Mouse (Mus musculus) midbrain, embryonic 14.5 days (tissue): ENCODE measurements around the gene Axin1. TPM values are rescaled to one million over a fixed set of nuclear protein-coding genes. Genes with fewer than 3 reads are reported as not detected.
"Not testable (repeated sequence)": the region's sequence is repeated elsewhere in the genome, so short reads cannot be mapped to it uniquely, and the experiment has no call there.

ENCODE experiments used
- ATAC-seq: fragments of 200-750 bp; cut with Nextera tagmentation; 2 replicates; pipeline ENCODE4 v1.8.0; 2017; ENCODE audit warnings: moderate number of reproducible peaks, moderate library complexity; ENCODE audit not compliant: low FRiP score, low TSS enrichment
- DNase-seq: peaks from one replicate; pipeline ENCODE4 v3.0.0-alpha.2; 2015
- H3K27ac ChIP-seq: fragments of 300-500 bp; sonication (generic); replicated peaks from 2 replicates; pipeline ENCODE4 v1.5.1; 2014; ENCODE audit warnings: mild to moderate bottlenecking, low read depth, low read length, moderate library complexity
- H3K27me3 ChIP-seq: fragments of 300-500 bp; sonication (generic); 2 replicates; pipeline ENCODE4 v1.6.1; 2014; ENCODE audit warnings: low read length, control low read depth, mixed read lengths; ENCODE audit not compliant: control insufficient read depth, insufficient read depth
- H3K36me3 ChIP-seq: fragments of 300-500 bp; sonication (generic); 2 replicates; pipeline ENCODE4 v1.6.1; 2014; ENCODE audit warnings: low read length, control low read depth; ENCODE audit not compliant: control insufficient read depth, insufficient read depth
- H3K4me1 ChIP-seq: fragments of 300-500 bp; sonication (generic); 2 replicates; pipeline ENCODE4 v1.6.1; 2014; ENCODE audit warnings: mild to moderate bottlenecking, antibody characterized with exemption, low read length, control low read depth; ENCODE audit not compliant: control insufficient read depth, insufficient read depth
- H3K4me2 ChIP-seq: fragments of 300-500 bp; sonication (generic); 2 replicates; pipeline ENCODE4 v1.6.1; 2014; ENCODE audit warnings: mild to moderate bottlenecking, low read length, moderate library complexity
- H3K4me3 ChIP-seq: fragments of 300-500 bp; sonication (generic); replicated peaks from 2 replicates; pipeline ENCODE4 v1.5.1; 2014; ENCODE audit warnings: low read depth, low read length
- H3K9ac ChIP-seq: fragments of 300-500 bp; sonication (generic); replicated peaks from 2 replicates; pipeline ENCODE4 v1.6.1; 2014; ENCODE audit warnings: mild to moderate bottlenecking, low read length, moderate library complexity
- H3K9me3 ChIP-seq: fragments of 300-500 bp; sonication (generic); 2 replicates; pipeline ENCODE4 v1.6.1; 2016; ENCODE audit warnings: low read length, control low read depth, mixed read lengths; ENCODE audit not compliant: control insufficient read depth
- WGBS: fragments of 180-500 bp; shearing (Covaris S2); extraction: QIAGEN DNeasy Blood & Tissue Kit; methylation state at CpG from one replicate; pipeline ENCODE4 v1.1.7; 2014; 5-methylcytosine and 5-hydroxymethylcytosine counted together
- polyA plus RNA-seq: library from polyadenylated mRNA; unstranded; fragments of >200 nt; fragmentation: Nextera tagmentation; extraction: Ambion mirVana; gene quantifications from 2 replicates; pipeline ENCODE4 v1.2.1, GENCODE M21; 2014

Axin1 gene
- polyA plus RNA-seq, 1 experiment from 2014 or later, result 16.9 TPM

GRCm38 (mm10) chr17:26105619-26106018 lies 32.9 kb upstream of the Axin1 start:
- Histone ChIP-seq H3K27ac (no peak overlapping the region), H3K9ac (no peak overlapping the region), H3K36me3 (no peaks in the 10 kb centered on the region), H3K9me3 (no peaks in the 10 kb centered on the region), H3K4me2 (no peak overlapping the region), H3K27me3 (no peaks in the 10 kb centered on the region), H3K4me3 (no peak overlapping the region), H3K4me1 (no peaks in the 10 kb centered on the region)
- ATAC-seq (no peak), DNase-seq (no peak)
- 70% methylated on average over 4 of the region's 4 CpGs for WGBS

DNA sequence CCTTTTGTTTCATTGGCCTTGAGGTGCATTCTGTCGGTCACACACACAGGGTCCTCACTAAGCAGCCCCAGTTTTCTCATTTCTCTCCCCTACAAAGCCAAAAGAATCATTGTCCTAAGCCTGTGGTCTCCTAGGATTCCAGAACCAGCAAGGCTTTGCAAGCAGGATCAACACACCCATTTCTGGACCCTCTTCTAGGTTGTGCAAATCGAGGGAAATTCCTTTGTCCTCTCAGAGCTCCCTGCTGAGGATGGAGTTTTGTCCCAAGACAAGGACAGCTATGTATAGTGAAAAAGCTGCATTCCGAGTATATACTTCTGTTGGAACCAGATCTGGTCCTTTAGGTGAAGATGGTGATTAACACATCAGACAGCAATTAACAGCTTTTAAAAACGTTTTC lies 28.3 kb upstream of the Axin1 start:
- H3K4me1 ChIP-seq, result peaks cover 7% of the 10 kb centered on the region
- ATAC-seq, result no peak
- H3K9ac ChIP-seq, result no peak overlapping the region
- no peak overlapping the region for H3K27ac ChIP-seq
- H3K4me2 ChIP-seq, result no peak overlapping the region
- no peaks in the 10 kb centered on the region for H3K9me3 ChIP-seq
- H3K27me3 ChIP-seq, result peaks cover 28% of the 10 kb centered on the region
- H3K36me3 ChIP-seq, result no peaks in the 10 kb centered on the region
- 16% methylated on average over 4 of the region's 4 CpGs for WGBS
- no peak for DNase-seq
- H3K4me3 ChIP-seq, result no peak overlapping the region

DNA sequence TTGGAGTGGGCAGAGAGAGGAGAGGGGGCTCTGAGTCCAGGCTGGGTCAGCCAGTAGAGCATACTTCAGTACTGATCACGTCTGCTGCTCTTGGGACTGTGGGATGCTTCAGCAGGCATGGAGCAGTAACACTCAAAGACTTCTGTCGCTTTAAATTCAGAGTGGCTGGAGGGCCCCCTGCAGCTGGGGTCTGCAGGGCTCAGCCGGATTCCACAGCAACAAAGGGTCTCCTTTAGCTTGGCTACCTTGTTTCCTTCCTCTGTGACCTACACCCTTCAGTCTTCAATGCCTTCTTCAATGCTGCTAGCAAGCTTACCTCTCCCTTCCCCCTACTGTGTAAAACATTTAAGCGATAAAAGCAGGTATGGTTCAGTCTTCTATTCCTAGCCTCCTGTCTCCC lies 27.5 kb upstream of the Axin1 start:
- H3K4me2 ChIP-seq, result no peak overlapping the region
- ATAC-seq (no peak), DNase-seq (no peak)
- WGBS, result 1% methylated on average over 4 of the region's 4 CpGs
- no peaks in the 10 kb centered on the region for H3K36me3 ChIP-seq
- no peak overlapping the region for H3K4me3 ChIP-seq
- peaks cover 7% of the 10 kb centered on the region for H3K4me1 ChIP-seq
- peaks cover 37% of the 10 kb centered on the region for H3K27me3 ChIP-seq
- no peak overlapping the region for H3K27ac ChIP-seq
- H3K9ac ChIP-seq, result no peak overlapping the region
- H3K9me3 ChIP-seq, result no peaks in the 10 kb centered on the region

- WGBS, result 20% methylated on average over 4 of the region's 4 CpGs
- peaks cover 42% of the 10 kb centered on the region for H3K27me3 ChIP-seq
These were observed 26.8 kb upstream of the Axin1 start for GRCm38 (mm10) chr17:26111722-26112121.

DNA sequence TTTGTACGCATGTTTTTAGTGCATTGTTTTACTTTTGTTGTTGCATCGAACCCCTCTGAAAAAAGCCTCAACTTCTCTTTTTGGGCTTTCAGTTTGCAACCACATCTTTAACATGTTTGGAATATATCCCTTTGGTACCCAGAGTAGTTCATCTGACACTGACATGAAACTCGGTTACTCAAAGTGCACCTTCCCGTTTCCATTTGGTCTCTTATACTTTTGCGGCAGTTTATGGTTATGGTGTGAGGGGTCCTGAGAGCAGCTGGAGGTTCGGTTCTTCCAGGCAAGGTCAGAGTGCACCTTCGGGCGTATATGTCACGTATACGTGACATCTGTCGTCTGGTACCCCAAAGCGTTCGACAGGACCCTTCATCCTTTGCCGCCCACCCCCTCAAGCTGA lies 25.7 kb upstream of the Axin1 start:
- DNase-seq (no peak), ATAC-seq (no peak)
- Histone ChIP-seq H3K4me2 (peak overlapping the region; percentile 92), H3K4me1 (peaks cover 7% of the 10 kb centered on the region), H3K27me3 (peaks cover 43% of the 10 kb centered on the region), H3K9me3 (no peaks in the 10 kb centered on the region), H3K27ac (0 out of 2 replicates have a peak overlapping the region, but pooled peaks have one; percentile 41), H3K4me3 (peak overlapping the region; percentile 70), H3K9ac (peak overlapping the region; percentile 83), H3K36me3 (no peaks in the 10 kb centered on the region)
- WGBS, result 17% methylated on average over 14 of the region's 14 CpGs

More at GRCm38 (mm10) chr17:26111722-26112121, 26.8 kb upstream of the Axin1 start:
- Histone ChIP-seq H3K27ac (no peak overlapping the region), H3K4me3 (no peak overlapping the region), H3K4me2 (no peak overlapping the region), H3K36me3 (no peaks in the 10 kb centered on the region), H3K9ac (no peak overlapping the region), H3K9me3 (no peaks in the 10 kb centered on the region), H3K4me1 (peaks cover 7% of the 10 kb centered on the region)
- ATAC-seq (no peak), DNase-seq (no peak)

- Histone ChIP-seq H3K27ac (0 out of 2 replicates have a peak within 1 kb of the TSS, but pooled peaks have one; percentile 41), H3K27me3 (peaks cover 43% of the 10 kb centered on the region), H3K9ac (peak within 1 kb of the TSS; percentile 83), H3K4me3 (peak within 1 kb of the TSS; percentile 70), H3K9me3 (no peaks in the 10 kb centered on the region), H3K36me3 (no peaks in the 10 kb centered on the region), H3K4me2 (peak within 1 kb of the TSS; percentile 92), H3K4me1 (peaks cover 7% of the 10 kb centered on the region)
- ATAC-seq (peak; percentile 63), DNase-seq (peak; percentile 82)
- WGBS, result under 1% methylated on average over 68 of the region's 75 CpGs
These were observed 25.1 kb upstream of the Axin1 start, which contains the start of gene Tmem8 for GRCm38 (mm10) chr17:26113181-26113948. Tmem8 (plus strand) TSS chr17:26113299.

- DNase-seq, result no peak
- Histone ChIP-seq H3K36me3 (no peaks in the 10 kb centered on the region), H3K27me3 (peaks cover 49% of the 10 kb centered on the region), H3K4me3 (peak overlapping the region; percentile 70), H3K4me2 (peak overlapping the region; percentile 92), H3K9me3 (no peaks in the 10 kb centered on the region), H3K27ac (no peak overlapping the region), H3K9ac (peak overlapping the region; percentile 83; the same call in 1 of the 2 replicates), H3K4me1 (peaks cover 7% of the 10 kb centered on the region)
- ATAC-seq, result no peak
- 9% methylated on average over 8 of the region's 8 CpGs for WGBS
These were observed 24.4 kb upstream of the Axin1 start for GRCm38 (mm10) chr17:26114061-26114460.

GRCm38 (mm10) chr17:26114461-26114860 lies 24.0 kb upstream of the Axin1 start:
- not testable (repeated sequence) for H3K36me3 ChIP-seq

More at GRCm38 (mm10) chr17:26114461-26114860, 24.0 kb upstream of the Axin1 start:
- H3K4me2 ChIP-seq, H3K27ac ChIP-seq, H3K4me3 ChIP-seq, DNase-seq, ATAC-seq, H3K9ac ChIP-seq, H3K4me1 ChIP-seq, H3K9me3 ChIP-seq: not testable (repeated sequence)
- peaks cover 49% of the 10 kb centered on the region for H3K27me3 ChIP-seq
- WGBS, result 68% methylated on average over 7 of the region's 7 CpGs
